In genomic region chr10:63386991-63387390, GRCm38 (mm10) we compare ENCODE assay signal across 9 mouse cellular contexts. TPM values are rescaled to one million over a fixed set of nuclear protein-coding genes. Genes with fewer than 3 reads are reported as not detected.
A peak's percentile ranks its signal among the peaks of the same experiment; 100 is the strongest.
DNase-seq lines count a peak whose midpoint lies in the region; ATAC-seq lines count a peak whose summit lies in the region.
"Had no signal": no experiment of that assay in that cellular context is flagged by ENCODE, and none has a peak within 500 bp of the region (broad histone marks: within the 10 kb centered on the region; RNA-seq: fewer than 3 reads in every experiment).

No protein-coding gene starts in this region.

- H3K4me2 ChIP-seq in limb, embryonic 15.5 days: peak overlapping the region; percentile 72
- H3K4me2 ChIP-seq in stomach, embryonic 16.5 days (ENCODE audit: low read depth, low read length): peak overlapping the region; percentile 77

- H3K27me3 ChIP-seq in limb, embryonic 15.5 days: no peaks in the 10 kb centered on the region
- no peaks in the 10 kb centered on the region for H3K27me3 ChIP-seq in stomach, embryonic 16.5 days (ENCODE audit: control insufficient read depth, insufficient read depth, low read length)

- peak overlapping the region; percentile 71 for H3K27ac ChIP-seq in limb, embryonic 15.5 days
- H3K27ac ChIP-seq in stomach, embryonic 16.5 days (ENCODE audit: low read length): no peak overlapping the region

- no peaks in the 10 kb centered on the region for H3K36me3 ChIP-seq in limb, embryonic 15.5 days
- no peaks in the 10 kb centered on the region for H3K36me3 ChIP-seq in stomach, embryonic 16.5 days (ENCODE audit: control insufficient read depth, insufficient read depth, low read length)

- peak overlapping the region; percentile 47; the same call in 1 of the 2 replicates for H3K9ac ChIP-seq in limb, embryonic 15.5 days
- peak overlapping the region; percentile 79 for H3K9ac ChIP-seq in stomach, embryonic 16.5 days (ENCODE audit: low read length)

- WGBS in limb, embryonic 15.5 days: 2% methylated on average over 10 of the region's 10 CpGs
- WGBS in stomach, embryonic 16.5 days: 3% methylated on average over 10 of the region's 10 CpGs

- no peaks in the 10 kb centered on the region for H3K9me3 ChIP-seq in limb, embryonic 15.5 days
- H3K9me3 ChIP-seq in stomach, embryonic 16.5 days (replicated peaks; ENCODE audit: control insufficient read depth, low read length): no peaks in the 10 kb centered on the region

- peak; percentile 12 for DNase-seq in adrenal gland, postnatal 10 days
- DNase-seq in adrenal gland, adult (ENCODE audit: inconsistent age in 2 of 2, low spot score in 1 of 2): no peak
- DNase-seq in testis, postnatal 10 days (ENCODE audit: low spot score): peak; percentile 27
- no peak for DNase-seq in testis, postnatal 14 days (ENCODE audit: low spot score)
- DNase-seq in frontal cortex, postnatal 25 days (ENCODE audit: low spot score in 2 of 2): no peak
- no peak for DNase-seq in layer of hippocampus, postnatal 25 days (ENCODE audit: extremely low spot score in 1 of 2, low spot score in 1 of 2)

- H3K4me1 ChIP-seq in limb, embryonic 15.5 days: 0 out of 2 replicates have a peak, but pooled peaks cover under 1% of the 10 kb centered on the region
- 0 out of 2 replicates have a peak, but pooled peaks cover under 1% of the 10 kb centered on the region for H3K4me1 ChIP-seq in stomach, embryonic 16.5 days (ENCODE audit: control insufficient read depth, insufficient read depth, low read length)

- peak overlapping the region; percentile 58 for H3K4me3 ChIP-seq in limb, embryonic 15.5 days
- H3K4me3 ChIP-seq in stomach, embryonic 16.5 days (replicated peaks; ENCODE audit: low read length): peak overlapping the region; percentile 69

- no peak for ATAC-seq in limb, embryonic 15.5 days (ENCODE audit: insufficient number of reproducible peaks, low FRiP score, low TSS enrichment, low read depth)
- ATAC-seq in stomach, embryonic 16.5 days (ENCODE audit: insufficient read depth, low FRiP score): no peak

RNA-seq across cellular contexts. Expression of gene Dnajc12, which starts 4.7 kb away (rescaled TPM):
- 10 to 100 TPM; 14.6 to 15.9 TPM for total RNA-seq in adrenal gland, postnatal 10 days (2021)
- polyA plus RNA-seq in limb, embryonic 15.5 days (2015; fragmentation: Nextera tagmentation; extraction: Ambion mirVana): 8.3 and 9.0 TPM in 2 replicates
- 9.4 and 9.7 TPM in 2 replicates for polyA plus RNA-seq in stomach, embryonic 16.5 days (2015; fragmentation: Nextera tagmentation; extraction: Ambion mirVana)
- 10 to 100 TPM; 15.6 to 18.2 TPM for total RNA-seq in layer of hippocampus, postnatal 25 days (2021)

RNA-seq across cellular contexts. Expression of gene Sirt1, which starts 5.5 kb away (rescaled TPM):
- 10 to 100 TPM; 17.3 to 17.5 TPM for total RNA-seq in adrenal gland, postnatal 10 days (2021)
- 3.7 and 4.8 TPM in 2 replicates for polyA plus RNA-seq in limb, embryonic 15.5 days (2015; fragmentation: Nextera tagmentation; extraction: Ambion mirVana)
- 3.3 and 4.5 TPM in 2 replicates for polyA plus RNA-seq in stomach, embryonic 16.5 days (2015; fragmentation: Nextera tagmentation; extraction: Ambion mirVana)
- total RNA-seq in layer of hippocampus, postnatal 25 days (2021): 10 to 100 TPM; 12.5 to 14.2 TPM

RNA-seq across cellular contexts. Expression of gene Gm7075, which starts 34.6 kb away (rescaled TPM):
- not detected for total RNA-seq in adrenal gland, postnatal 10 days (2021)
- polyA plus RNA-seq in limb, embryonic 15.5 days (2015; fragmentation: Nextera tagmentation; extraction: Ambion mirVana): not detected in 2 replicates
- not detected in 2 replicates for polyA plus RNA-seq in stomach, embryonic 16.5 days (2015; fragmentation: Nextera tagmentation; extraction: Ambion mirVana)
- total RNA-seq in layer of hippocampus, postnatal 25 days (2021): not detected
- polyA plus RNA-seq: C2C12 had no signal

RNA-seq across cellular contexts. Expression of gene Ctnna3, which starts 42.9 kb away (rescaled TPM):
- 1 to 10 TPM; 2.1 to 3.5 TPM for total RNA-seq in adrenal gland, postnatal 10 days (2021)
- 0.95 and 1.6 TPM in 2 replicates for polyA plus RNA-seq in limb, embryonic 15.5 days (2015; fragmentation: Nextera tagmentation; extraction: Ambion mirVana)
- 0.36 and 1.2 TPM in 2 replicates for polyA plus RNA-seq in stomach, embryonic 16.5 days (2015; fragmentation: Nextera tagmentation; extraction: Ambion mirVana)
- total RNA-seq in layer of hippocampus, postnatal 25 days (2021): 1 to 10 TPM; 1.5 to 1.7 TPM

Comparison
In these comparisons a context has a peak if more than half of its experiments do, and no peak if none do; other contexts are left out.
1. DNase-seq: peak in adrenal gland, postnatal 10 days (single experiment) and testis, postnatal 10 days (single experiment); none in adrenal gland, adult (0 of 2), testis, postnatal 14 days (single experiment), frontal cortex, postnatal 25 days (0 of 2) and layer of hippocampus, postnatal 25 days (0 of 2).